21 mouse cellular contexts compared by ENCODE assay signal in genomic region chr15:80361780-80362508, GRCm38 (mm10).
DNase-seq lines count a peak whose midpoint lies in the region; ATAC-seq and TF ChIP-seq lines count a peak whose summit lies in the region.
"Had no signal": no experiment of that assay in that cellular context is flagged by ENCODE, and none has a peak within 500 bp of the region (broad histone marks: within the 10 kb centered on the region; RNA-seq: fewer than 3 reads in every experiment).

No protein-coding gene starts in this region.

- 92% methylated on average over 15 of the region's 15 CpGs for WGBS in forebrain, embryonic 13.5 days
- WGBS in forebrain, postnatal 0 days, result 81% methylated on average over 15 of the region's 15 CpGs
- WGBS in midbrain, embryonic 13.5 days, result 91% methylated on average over 15 of the region's 15 CpGs
- WGBS in midbrain, embryonic 16.5 days, result 89% methylated on average over 15 of the region's 15 CpGs
- WGBS in hindbrain, postnatal 0 days, result 84% methylated on average over 15 of the region's 15 CpGs

- no peaks in the 10 kb centered on the region for H3K9me3 ChIP-seq in forebrain, embryonic 13.5 days (replicated peaks)
- no peaks in the 10 kb centered on the region for H3K9me3 ChIP-seq in forebrain, postnatal 0 days (ENCODE audit: low read length)
- no peaks in the 10 kb centered on the region for H3K9me3 ChIP-seq in midbrain, embryonic 13.5 days
- H3K9me3 ChIP-seq in midbrain, embryonic 16.5 days (replicated peaks; ENCODE audit: control insufficient read depth, low read length, poor library complexity, severe bottlenecking), result no peaks in the 10 kb centered on the region
- no peaks in the 10 kb centered on the region for H3K9me3 ChIP-seq in hindbrain, postnatal 0 days (ENCODE audit: low read length)
- H3K9me3 ChIP-seq: forebrain, embryonic 10.5 days; heart, embryonic 10.5 days; heart, embryonic 13.5 days had no signal

- H3K4me3 ChIP-seq in forebrain, embryonic 13.5 days, result no peak overlapping the region
- H3K4me3 ChIP-seq in forebrain, postnatal 0 days (ENCODE audit: low read depth, low read length), result no peak overlapping the region
- H3K4me3 ChIP-seq in midbrain, embryonic 13.5 days (replicated peaks), result no peak overlapping the region
- H3K4me3 ChIP-seq in midbrain, embryonic 16.5 days (ENCODE audit: low read depth, low read length), result no peak overlapping the region
- no peak overlapping the region for H3K4me3 ChIP-seq in hindbrain, postnatal 0 days (ENCODE audit: low read length)
- H3K4me3 ChIP-seq: forebrain, embryonic 10.5 days; heart, adult 2 months; heart, embryonic 10.5 days; heart, embryonic 13.5 days had no signal

- no peak; the same call in 1 of the 2 replicates for ATAC-seq in forebrain, embryonic 13.5 days
- ATAC-seq in forebrain, postnatal 0 days, result no peak
- ATAC-seq in midbrain, embryonic 13.5 days, result 0 out of 2 replicates have a peak, but pooled peaks have one; percentile 17
- ATAC-seq in midbrain, embryonic 16.5 days, result no peak
- no peak for ATAC-seq in hindbrain, postnatal 0 days
- ATAC-seq: CD4-positive, CD25-positive, alpha-beta regulatory T cell, adult 4 months; intestine, postnatal 0 days had no signal

- DNase-seq in cerebellum, postnatal 14 days, result peak; percentile 54 to 58
- DNase-seq in cerebellum, postnatal 4 days (ENCODE audit: low spot score in 2 of 2), result no peak
- DNase-seq in forebrain, postnatal 0 days, result no peak
- no peak for DNase-seq in hindbrain, postnatal 0 days (ENCODE audit: low spot score)
- DNase-seq: adrenal gland, adult 2 months; adrenal gland, postnatal 14 days; gastrocnemius, postnatal 10 days; gastrocnemius, postnatal 36 days; heart, adult 2 months; heart, postnatal 14 days; heart, postnatal 4 days; kidney, adult 2 months had no signal

- H3K4me1 ChIP-seq in forebrain, embryonic 13.5 days, result peaks cover 35% of the 10 kb centered on the region
- no peaks in the 10 kb centered on the region for H3K4me1 ChIP-seq in forebrain, postnatal 0 days (ENCODE audit: insufficient read depth)
- H3K4me1 ChIP-seq in midbrain, embryonic 13.5 days (replicated peaks), result peaks cover 16% of the 10 kb centered on the region
- H3K4me1 ChIP-seq in midbrain, embryonic 16.5 days (ENCODE audit: control insufficient read depth, insufficient read depth, low read length), result peaks cover 5% of the 10 kb centered on the region
- peaks cover 5% of the 10 kb centered on the region; the same call in 1 of the 2 replicates for H3K4me1 ChIP-seq in hindbrain, postnatal 0 days (ENCODE audit: insufficient read depth, low read length)

- H3K27me3 ChIP-seq in forebrain, embryonic 13.5 days, result 0 out of 2 replicates have a peak, but pooled peaks cover 8% of the 10 kb centered on the region
- H3K27me3 ChIP-seq in forebrain, postnatal 0 days (ENCODE audit: insufficient read depth, low read length), result no peaks in the 10 kb centered on the region
- H3K27me3 ChIP-seq in midbrain, embryonic 13.5 days, result 0 out of 2 replicates have a peak, but pooled peaks cover 3% of the 10 kb centered on the region
- no peaks in the 10 kb centered on the region for H3K27me3 ChIP-seq in midbrain, embryonic 16.5 days (ENCODE audit: control insufficient read depth, insufficient read depth, low read depth, low read length)
- no peaks in the 10 kb centered on the region for H3K27me3 ChIP-seq in hindbrain, postnatal 0 days (ENCODE audit: insufficient read depth, low read length)

- no peak overlapping the region for H3K4me2 ChIP-seq in forebrain, embryonic 13.5 days
- H3K4me2 ChIP-seq in forebrain, postnatal 0 days (ENCODE audit: low read depth), result no peak overlapping the region
- H3K4me2 ChIP-seq in midbrain, embryonic 13.5 days (replicated peaks), result no peak overlapping the region
- H3K4me2 ChIP-seq in midbrain, embryonic 16.5 days (ENCODE audit: low read length), result no peak overlapping the region
- H3K4me2 ChIP-seq in hindbrain, postnatal 0 days (ENCODE audit: low read depth, low read length), result no peak overlapping the region
- H3K4me2 ChIP-seq: heart, embryonic 13.5 days; hindbrain, embryonic 14.5 days had no signal

- no peaks in the 10 kb centered on the region for H3K36me3 ChIP-seq in forebrain, embryonic 13.5 days (ENCODE audit: poor library complexity, severe bottlenecking)
- H3K36me3 ChIP-seq in forebrain, postnatal 0 days (ENCODE audit: insufficient read depth), result no peaks in the 10 kb centered on the region
- no peaks in the 10 kb centered on the region for H3K36me3 ChIP-seq in midbrain, embryonic 13.5 days
- no peaks in the 10 kb centered on the region for H3K36me3 ChIP-seq in midbrain, embryonic 16.5 days (ENCODE audit: control insufficient read depth, insufficient read depth, low read length)
- no peaks in the 10 kb centered on the region for H3K36me3 ChIP-seq in hindbrain, postnatal 0 days (ENCODE audit: insufficient read depth, low read length)
- H3K36me3 ChIP-seq: forebrain, embryonic 10.5 days; heart, embryonic 10.5 days; heart, embryonic 13.5 days had no signal

- TF ChIP-seq CTCF in forebrain, postnatal 0 days (IDR thresholded peaks at IDR 0.05; ENCODE audit: low read depth), result no peak
- TF ChIP-seq CTCF in hindbrain, postnatal 0 days (IDR thresholded peaks at IDR 0.05; ENCODE audit: low read depth), result no peak

- 0 out of 2 replicates have a peak overlapping the region, but pooled peaks have one; percentile 5 for H3K27ac ChIP-seq in forebrain, embryonic 13.5 days
- no peak overlapping the region for H3K27ac ChIP-seq in forebrain, postnatal 0 days (ENCODE audit: low read depth, low read length)
- no peak overlapping the region for H3K27ac ChIP-seq in midbrain, embryonic 13.5 days
- H3K27ac ChIP-seq in midbrain, embryonic 16.5 days (ENCODE audit: low read length), result no peak overlapping the region
- no peak overlapping the region for H3K27ac ChIP-seq in hindbrain, postnatal 0 days
- H3K27ac ChIP-seq: forebrain, embryonic 10.5 days; heart, adult 2 months; heart, embryonic 10.5 days; heart, embryonic 13.5 days; hindbrain, embryonic 14.5 days had no signal

- H3K9ac ChIP-seq in forebrain, embryonic 13.5 days, result no peak overlapping the region
- no peak overlapping the region for H3K9ac ChIP-seq in forebrain, postnatal 0 days
- H3K9ac ChIP-seq in midbrain, embryonic 13.5 days (replicated peaks), result no peak overlapping the region
- no peak overlapping the region for H3K9ac ChIP-seq in midbrain, embryonic 16.5 days (ENCODE audit: low read depth, low read length)
- no peak overlapping the region for H3K9ac ChIP-seq in hindbrain, postnatal 0 days (replicated peaks; ENCODE audit: low read length)
- H3K9ac ChIP-seq: heart, embryonic 13.5 days; hindbrain, embryonic 14.5 days had no signal

Comparison
In these comparisons a context has a peak if more than half of its experiments do, and no peak if none do; other contexts are left out.
1. DNase-seq: peak in cerebellum, postnatal 14 days (2 of 2); none in cerebellum, postnatal 4 days (0 of 2), forebrain, postnatal 0 days (single experiment) and hindbrain, postnatal 0 days (single experiment).